In the genomic region with DNA sequence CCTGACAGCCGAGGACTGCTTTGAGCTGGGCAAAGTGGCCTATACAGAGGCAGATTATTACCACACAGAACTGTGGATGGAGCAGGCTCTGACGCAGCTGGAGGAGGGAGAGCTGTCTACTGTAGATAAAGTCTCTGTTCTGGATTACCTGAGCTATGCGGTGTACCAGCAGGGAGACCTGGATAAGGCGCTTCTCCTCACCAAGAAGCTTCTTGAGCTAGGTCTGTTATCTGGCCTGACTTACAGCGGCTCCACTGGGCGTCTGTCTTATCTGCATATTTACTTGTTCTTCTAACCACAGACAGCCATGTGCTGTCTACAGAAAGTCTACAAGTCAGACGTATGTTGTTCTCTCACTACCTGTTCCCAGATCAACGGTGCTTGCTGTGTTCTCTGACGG, we compare ENCODE assay signal across 18 mouse cellular contexts. TPM values are rescaled to one million over a fixed set of nuclear protein-coding genes. Genes with fewer than 3 reads are reported as not detected.
DNase-seq lines count a peak whose midpoint lies in the region; ATAC-seq lines count a peak whose summit lies in the region.
"Had no signal": no experiment of that assay in that cellular context is flagged by ENCODE, and none has a peak within 500 bp of the region (broad histone marks: within the 10 kb centered on the region; RNA-seq: fewer than 3 reads in every experiment).

No protein-coding gene starts in this region.

- peak; percentile 30 for DNase-seq in spleen, adult 12 weeks (ENCODE audit: low spot score)
- DNase-seq in spleen, adult 18-20 months: no peak
- peak; percentile 9 for DNase-seq in yolk sac, embryonic 10.5 days (ENCODE audit: low spot score)
- DNase-seq in layer of hippocampus, postnatal 10 days (ENCODE audit: low spot score in 2 of 2): no peak
- DNase-seq in urinary bladder, postnatal 4 days (ENCODE audit: low spot score in 2 of 2): no peak
- DNase-seq: cerebellum, adult 9-10 months; heart, adult 18-20 months; kidney, adult 8-10 months; lung, postnatal 4 days had no signal

- no peaks in the 10 kb centered on the region for H3K9me3 ChIP-seq in liver, embryonic 15.5 days (replicated peaks)
- H3K9me3 ChIP-seq: embryonic facial prominence, embryonic 10.5 days; hindbrain, embryonic 13.5 days; limb, embryonic 15.5 days; neural tube, embryonic 13.5 days had no signal

- H3K27me3 ChIP-seq in liver, embryonic 15.5 days: no peaks in the 10 kb centered on the region
- H3K27me3 ChIP-seq: hindbrain, embryonic 13.5 days; limb, embryonic 15.5 days; neural tube, embryonic 13.5 days; Patski had no signal

- peak overlapping the region; percentile 89 for H3K27ac ChIP-seq in liver, embryonic 15.5 days (replicated peaks)
- H3K27ac ChIP-seq: embryonic facial prominence, embryonic 10.5 days; hindbrain, embryonic 13.5 days; left cerebral cortex, adult 2 months; limb, embryonic 15.5 days; neural tube, embryonic 13.5 days had no signal

- peaks cover 44% of the 10 kb centered on the region for H3K4me1 ChIP-seq in liver, embryonic 15.5 days (replicated peaks)
- H3K4me1 ChIP-seq: embryonic facial prominence, embryonic 10.5 days; hindbrain, embryonic 13.5 days; limb, embryonic 15.5 days; neural tube, embryonic 13.5 days had no signal

- peaks cover 53% of the 10 kb centered on the region for H3K36me3 ChIP-seq in liver, embryonic 15.5 days (replicated peaks)

- peak; percentile 98 for ATAC-seq in erythroblast, adult 5-6 weeks (replicated peaks; ENCODE audit: low FRiP score, poor library complexity, severe bottlenecking)
- peak; percentile 99 for ATAC-seq in liver, embryonic 15.5 days (ENCODE audit: insufficient read depth)
- ATAC-seq: midbrain, embryonic 16.5 days; Patski had no signal

- H3K9ac ChIP-seq in liver, embryonic 15.5 days: 0 out of 2 replicates have a peak overlapping the region, but pooled peaks have one; percentile 6
- H3K9ac ChIP-seq: hindbrain, embryonic 13.5 days; limb, embryonic 15.5 days; neural tube, embryonic 13.5 days had no signal

- H3K4me2 ChIP-seq in liver, embryonic 15.5 days: peak overlapping the region; percentile 45
- H3K4me2 ChIP-seq: hindbrain, embryonic 13.5 days; limb, embryonic 15.5 days; neural tube, embryonic 13.5 days had no signal

- no peak overlapping the region for H3K4me3 ChIP-seq in liver, embryonic 15.5 days (replicated peaks)
- H3K4me3 ChIP-seq: embryonic facial prominence, embryonic 10.5 days; hindbrain, embryonic 13.5 days; left cerebral cortex, adult 2 months; limb, embryonic 15.5 days; neural tube, embryonic 13.5 days had no signal

- 19% methylated on average over 9 of the region's 9 CpGs for WGBS in liver, embryonic 15.5 days (ENCODE audit: insufficient replicate concordance)

RNA-seq across cellular contexts. Expression of a gene that starts 25.1 kb away (rescaled TPM):
- total RNA-seq in erythroblast, adult 5-6 weeks (2015; ENCODE audit: low replicate concordance): 3.5 and 6.9 TPM in 2 replicates
- 7.7 and 12.3 TPM in 2 replicates for total RNA-seq in erythroblast, adult 5-6 weeks (2017; ENCODE audit: low replicate concordance)
- polyA plus RNA-seq in liver, embryonic 15.5 days (2015; fragmentation: Nextera tagmentation; extraction: Ambion mirVana): 13.6 and 14.8 TPM in 2 replicates
- 10 to 100 TPM; 29.8 to 30.9 TPM for total RNA-seq in layer of hippocampus, postnatal 10 days (2021)

RNA-seq across cellular contexts. Expression of a gene that starts 47.2 kb away (rescaled TPM):
- 2.3 and 13.4 TPM in 2 replicates for total RNA-seq in erythroblast, adult 5-6 weeks (2015; ENCODE audit: low replicate concordance)
- total RNA-seq in erythroblast, adult 5-6 weeks (2017; ENCODE audit: low replicate concordance): 14.7 and 49.6 TPM in 2 replicates
- polyA plus RNA-seq in liver, embryonic 15.5 days (2015; fragmentation: Nextera tagmentation; extraction: Ambion mirVana): 11.1 and 12.5 TPM in 2 replicates
- 10 to 100 TPM; 22.8 to 27.2 TPM for total RNA-seq in layer of hippocampus, postnatal 10 days (2021)
- polyA plus RNA-seq: neural tube, embryonic 13.5 days had no signal

RNA-seq across cellular contexts. Expression of a gene that starts 55.3 kb away (rescaled TPM):
- total RNA-seq in erythroblast, adult 5-6 weeks (2015; ENCODE audit: low replicate concordance): not detected in 2 replicates
- total RNA-seq in erythroblast, adult 5-6 weeks (2017; ENCODE audit: low replicate concordance): not detected in 2 replicates
- 54.1 and 54.2 TPM in 2 replicates for polyA plus RNA-seq in liver, embryonic 15.5 days (2015; fragmentation: Nextera tagmentation; extraction: Ambion mirVana)
- total RNA-seq in layer of hippocampus, postnatal 10 days (2021): not detected
- total RNA-seq: heart, adult 18-20 months; left cerebral cortex, adult 2 months had no signal
- polyA plus RNA-seq: embryonic facial prominence, embryonic 10.5 days; hindbrain, embryonic 13.5 days; midbrain, embryonic 16.5 days; neural tube, embryonic 13.5 days; Patski had no signal

Comparison
In these comparisons a context has a peak if more than half of its experiments do, and no peak if none do; other contexts are left out.
1. DNase-seq: peak in spleen, adult 12 weeks (single experiment) and yolk sac, embryonic 10.5 days (single experiment); none in spleen, adult 18-20 months (0 of 2), layer of hippocampus, postnatal 10 days (0 of 2) and urinary bladder, postnatal 4 days (0 of 2).